Mouse (Mus musculus): ENCODE results near the gene Eef1akmt2.

DNA sequence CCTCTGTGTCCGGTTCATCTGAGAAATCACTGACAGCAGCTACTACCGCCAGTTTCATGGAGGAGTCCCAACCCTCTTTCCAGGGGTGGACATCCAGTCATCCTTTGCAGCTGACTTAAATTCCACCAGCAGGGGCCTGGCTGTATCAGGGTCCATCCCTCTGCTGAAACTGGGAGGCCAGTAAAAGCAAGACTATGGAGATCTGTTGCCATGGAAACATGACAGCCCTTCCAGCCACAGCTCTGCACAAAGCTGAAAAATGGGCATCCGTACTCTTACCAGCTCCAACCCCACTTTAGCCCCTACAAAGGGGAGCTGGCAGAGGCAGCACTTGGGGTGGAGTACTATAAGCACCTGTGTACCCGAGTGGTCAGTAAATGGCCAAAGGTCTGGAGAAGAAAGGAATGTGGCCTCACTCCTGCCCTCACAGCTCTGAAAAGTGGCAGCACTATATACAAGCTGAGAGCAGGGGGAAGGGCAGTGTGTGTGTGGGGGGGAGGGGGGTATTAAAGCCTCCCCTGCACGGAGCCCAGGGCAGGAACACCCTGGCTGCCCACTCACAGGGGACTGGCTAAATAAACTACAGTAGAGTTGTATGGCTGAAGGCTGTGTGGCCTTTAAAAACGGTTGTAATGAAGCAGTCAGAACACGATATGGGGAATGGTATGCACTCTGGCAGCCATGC is 71.2 kb downstream of the Eef1akmt2 start:
- TF ChIP-seq POLR2A (IDR thresholded peaks at IDR 0.05; ENCODE audit: borderline replicate concordance, extremely low read depth, low read depth, low read length) = no peak
- TF ChIP-seq CTCF (IDR thresholded peaks at IDR 0.05; ENCODE audit: insufficient read depth, low read length) = no peak
